Mouse (Mus musculus) testis, adult 2 months (tissue): ENCODE measurements around the gene Tmem30c. TPM values are rescaled to one million over a fixed set of nuclear protein-coding genes. Genes with fewer than 3 reads are reported as not detected.

Experiments
- H3K27ac ChIP-seq: fragments of 200-500 bp; 2 replicates; pipeline ENCODE4 v1.5.1; 2012; ENCODE audit warnings: low read depth, low read length; ENCODE audit not compliant: control insufficient read depth, insufficient read depth
- H3K27me3 ChIP-seq: fragments of 200-500 bp; 2 replicates; pipeline ENCODE4 v1.6.1; 2012; ENCODE audit warnings: mild to moderate bottlenecking, low read length, moderate library complexity; ENCODE audit not compliant: control insufficient read depth, insufficient read depth
- H3K36me3 ChIP-seq: fragments of 200-500 bp; 2 replicates; pipeline ENCODE4 v1.6.1; 2012; ENCODE audit warnings: mild to moderate bottlenecking, low read length; ENCODE audit not compliant: control insufficient read depth, insufficient read depth
- H3K4me1 ChIP-seq: fragments of 200-500 bp; 2 replicates; pipeline ENCODE4 v1.6.1; 2012; ENCODE audit warnings: low read length; ENCODE audit not compliant: control insufficient read depth, insufficient read depth
- H3K4me3 ChIP-seq: fragments of 200-500 bp; 2 replicates; pipeline ENCODE4 v1.5.1; 2012; ENCODE audit warnings: low read depth, mild to moderate bottlenecking, low read length, moderate library complexity, mixed read lengths; ENCODE audit not compliant: control insufficient read depth
- CTCF ChIP-seq: fragments of 200-500 bp; IDR thresholded peaks from 2 replicates; pipeline ENCODE4 v1.5.1; 2012; ENCODE audit warnings: low read depth, mild to moderate bottlenecking, inconsistent platforms, low read length, moderate library complexity; ENCODE audit not compliant: control insufficient read depth, insufficient read depth, insufficient replicate concordance
- POLR2A ChIP-seq: fragments of 200-500 bp; IDR thresholded peaks from 2 replicates; pipeline ENCODE4 v1.6.1; 2012; ENCODE audit warnings: low read depth, mild to moderate bottlenecking, inconsistent platforms, low read length, moderate library complexity; ENCODE audit not compliant: control insufficient read depth
- polyA plus RNA-seq: library from polyadenylated mRNA; depleted of rRNA; stranded (reverse); fragments of >200 nt; gene quantifications from 2 replicates; pipeline ENCODE4 v1.2.3, GENCODE M21; 2012; rRNA removed

The Tmem30c gene
- polyA plus RNA-seq, 1 experiment = 66.3 TPM

DNA sequence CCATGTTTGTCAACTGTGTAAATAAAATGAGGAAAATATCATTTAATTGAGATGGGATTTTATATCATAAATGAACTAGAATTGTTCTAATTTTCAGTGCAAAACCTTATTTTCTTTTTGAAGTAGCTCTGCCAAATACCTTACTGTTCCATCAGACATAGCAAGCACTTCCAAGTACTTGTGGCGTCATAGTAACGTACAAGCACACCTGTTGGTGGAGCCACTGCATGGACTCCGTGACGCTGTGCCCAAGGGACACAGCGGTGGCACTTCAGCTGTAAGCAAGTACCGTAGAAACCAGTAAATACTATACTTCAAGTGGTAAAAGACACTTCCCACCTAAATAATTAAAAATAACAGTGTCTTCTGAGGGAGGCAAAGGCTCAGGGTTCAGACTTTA is 72.3 kb downstream of the Tmem30c start:
- H3K27me3 ChIP-seq = no peaks in the 10 kb centered on the region
- no peak for TF ChIP-seq POLR2A
- no peak for TF ChIP-seq CTCF
- no peak overlapping the region for H3K27ac ChIP-seq
- H3K4me1 ChIP-seq = no peaks in the 10 kb centered on the region
- H3K4me3 ChIP-seq = no peak overlapping the region
- H3K36me3 ChIP-seq = no peaks in the 10 kb centered on the region; the same call in 1 of the 2 replicates

Other genes with a start within 250 kb of the Tmem30c start
- gene Tmem45a2, start 221.5 kb downstream of the Tmem30c start, polyA plus RNA-seq = 1.2 and 1.7 TPM in 2 replicates
- gene Tomm70a, start 171.2 kb downstream of the Tmem30c start, polyA plus RNA-seq = 20.7 and 24.1 TPM in 2 replicates
- 6.0 and 6.1 TPM in 2 replicates for gene Nit2, start 125.5 kb downstream of the Tmem30c start, polyA plus RNA-seq
- 26.9 and 28.0 TPM in 2 replicates for gene Tbc1d23, start 61.4 kb downstream of the Tmem30c start, polyA plus RNA-seq
- gene Filip1l, start 60.2 kb upstream of the Tmem30c start, polyA plus RNA-seq = 1.2 and 1.4 TPM in 2 replicates